Mouse (Mus musculus): Measurements from ENCODE around the gene Cachd1. TPM values are rescaled to one million over a fixed set of nuclear protein-coding genes. Genes with fewer than 3 reads are reported as not detected.

Cachd1 gene
- polyA plus RNA-seq, 1 experiment from 2014 or later = 32.6 TPM

- no peaks in the 10 kb centered on the region for H3K4me1 ChIP-seq
- WGBS = 95% methylated on average over 16 of the region's 16 CpGs
- H3K27ac ChIP-seq = no peak overlapping the region
- no peaks in the 10 kb centered on the region for H3K9me3 ChIP-seq
- no peaks in the 10 kb centered on the region for H3K27me3 ChIP-seq
- H3K36me3 ChIP-seq = peaks cover 72% of the 10 kb centered on the region
- no peak overlapping the region for H3K4me3 ChIP-seq
- no peak overlapping the region for H3K9ac ChIP-seq
- no peak for ATAC-seq (ENCODE audit: low FRiP score, low read depth)
- H3K4me2 ChIP-seq (replicated peaks) = no peak overlapping the region
Observed at GRCm38 (mm10) chr4:101002961-101003360, 226.5 kb downstream of the Cachd1 start.

GRCm38 (mm10) chr4:101008362-101008769 is 231.9 kb downstream of the Cachd1 start:
- peaks cover 6% of the 10 kb centered on the region; the same call in 1 of the 2 replicates for H3K9me3 ChIP-seq
- no peak for ATAC-seq (ENCODE audit: low FRiP score, low read depth)

GRCm38 (mm10) chr4:101009092-101009491 is 232.6 kb downstream of the Cachd1 start:
- no peak overlapping the region for H3K9ac ChIP-seq
- no peak for ATAC-seq (ENCODE audit: low FRiP score, low read depth)
- H3K4me2 ChIP-seq (replicated peaks) = no peak overlapping the region
- no peak overlapping the region for H3K4me3 ChIP-seq
- no peaks in the 10 kb centered on the region for H3K27me3 ChIP-seq
- H3K9me3 ChIP-seq = peaks cover 6% of the 10 kb centered on the region; the same call in 1 of the 2 replicates
- H3K27ac ChIP-seq = no peak overlapping the region
- no peaks in the 10 kb centered on the region for H3K4me1 ChIP-seq
- peaks cover 30% of the 10 kb centered on the region for H3K36me3 ChIP-seq
- 83% methylated on average over 4 of the region's 4 CpGs for WGBS

More at GRCm38 (mm10) chr4:101008362-101008769, 231.9 kb downstream of the Cachd1 start:
- Histone ChIP-seq H3K4me3 (no peak overlapping the region), H3K27me3 (no peaks in the 10 kb centered on the region), H3K9ac (no peak overlapping the region), H3K4me1 (no peaks in the 10 kb centered on the region), H3K4me2 (replicated peaks) (no peak overlapping the region), H3K36me3 (peaks cover 38% of the 10 kb centered on the region), H3K27ac (no peak overlapping the region)
- 75% methylated on average over 5 of the region's 5 CpGs for WGBS

- Histone ChIP-seq H3K4me1 (0 out of 2 replicates have a peak, but pooled peaks cover 3% of the 10 kb centered on the region), H3K27ac (no peak overlapping the region), H3K36me3 (no peaks in the 10 kb centered on the region), H3K4me3 (no peak overlapping the region), H3K4me2 (replicated peaks) (no peak overlapping the region), H3K27me3 (no peaks in the 10 kb centered on the region), H3K9ac (no peak overlapping the region), H3K9me3 (peaks cover 8% of the 10 kb centered on the region)
- no peak for ATAC-seq (ENCODE audit: low FRiP score, low read depth)
- 90% methylated on average over 4 of the region's 4 CpGs for WGBS
Observed at GRCm38 (mm10) chr4:101017806-101018205, 241.3 kb downstream of the Cachd1 start.

GRCm38 (mm10) chr4:101020596-101020995 is 244.1 kb downstream of the Cachd1 start, which contains the start of gene Gm10577:
Gm10577 (minus strand) TSS chr4:101020696.
- 82% methylated on average over 4 of the region's 4 CpGs for WGBS
- Histone ChIP-seq H3K9me3 (peaks cover 13% of the 10 kb centered on the region), H3K27ac (no peak within 1 kb of the TSS), H3K4me3 (no peak within 1 kb of the TSS), H3K9ac (no peak within 1 kb of the TSS), H3K4me1 (0 out of 2 replicates have a peak, but pooled peaks cover 3% of the 10 kb centered on the region), H3K27me3 (no peaks in the 10 kb centered on the region), H3K4me2 (replicated peaks) (no peak within 1 kb of the TSS), H3K36me3 (no peaks in the 10 kb centered on the region)
- no peak for ATAC-seq (ENCODE audit: low FRiP score, low read depth)

GRCm38 (mm10) chr4:101026566-101026965 is 250.1 kb downstream of the Cachd1 start:
- no peak for ATAC-seq (ENCODE audit: low FRiP score, low read depth)
- Histone ChIP-seq H3K9ac (no peak overlapping the region), H3K4me3 (no peak overlapping the region), H3K27ac (no peak overlapping the region), H3K27me3 (no peaks in the 10 kb centered on the region), H3K9me3 (peaks cover 13% of the 10 kb centered on the region), H3K36me3 (no peaks in the 10 kb centered on the region), H3K4me2 (replicated peaks) (no peak overlapping the region), H3K4me1 (no peaks in the 10 kb centered on the region)
- 82% methylated on average over 5 of the region's 5 CpGs for WGBS

GRCm38 (mm10) chr4:101026995-101027394 is 250.5 kb downstream of the Cachd1 start:
- no peaks in the 10 kb centered on the region for H3K36me3 ChIP-seq
- H3K9ac ChIP-seq = no peak overlapping the region
- ATAC-seq (ENCODE audit: low FRiP score, low read depth) = no peak
- peaks cover 13% of the 10 kb centered on the region for H3K9me3 ChIP-seq
- H3K27ac ChIP-seq = no peak overlapping the region
- H3K4me3 ChIP-seq = no peak overlapping the region
- no peak overlapping the region for H3K4me2 ChIP-seq (replicated peaks)
- 78% methylated on average over 2 of the region's 2 CpGs for WGBS
- H3K27me3 ChIP-seq = no peaks in the 10 kb centered on the region
- H3K4me1 ChIP-seq = no peaks in the 10 kb centered on the region

- WGBS = 85% methylated on average over 9 of the region's 9 CpGs
- Histone ChIP-seq H3K4me2 (replicated peaks) (no peak overlapping the region), H3K4me1 (no peaks in the 10 kb centered on the region), H3K27me3 (no peaks in the 10 kb centered on the region), H3K9me3 (peaks cover 6% of the 10 kb centered on the region), H3K36me3 (no peaks in the 10 kb centered on the region), H3K9ac (no peak overlapping the region), H3K4me3 (no peak overlapping the region), H3K27ac (no peak overlapping the region)
- ATAC-seq (ENCODE audit: low FRiP score, low read depth) = no peak
Observed at GRCm38 (mm10) chr4:101027852-101028411, 251.5 kb downstream of the Cachd1 start.

- no peaks in the 10 kb centered on the region for H3K9me3 ChIP-seq
- H3K4me3 ChIP-seq = no peak overlapping the region
- peaks cover 2% of the 10 kb centered on the region; the same call in 1 of the 2 replicates for H3K4me1 ChIP-seq
- no peak for ATAC-seq (ENCODE audit: low FRiP score, low read depth)
- H3K4me2 ChIP-seq (replicated peaks) = no peak overlapping the region
- no peaks in the 10 kb centered on the region for H3K36me3 ChIP-seq
- 74% methylated on average over 3 of the region's 3 CpGs for WGBS
- H3K9ac ChIP-seq = no peak overlapping the region
- H3K27ac ChIP-seq = no peak overlapping the region
- no peaks in the 10 kb centered on the region for H3K27me3 ChIP-seq
Observed at GRCm38 (mm10) chr4:101033047-101033446, 256.6 kb downstream of the Cachd1 start.

GRCm38 (mm10) chr4:101035131-101035530 is 258.7 kb downstream of the Cachd1 start:
- Histone ChIP-seq H3K4me3 (no peak overlapping the region), H3K36me3 (no peaks in the 10 kb centered on the region), H3K27me3 (no peaks in the 10 kb centered on the region), H3K27ac (no peak overlapping the region), H3K4me1 (peaks cover 2% of the 10 kb centered on the region; the same call in 1 of the 2 replicates), H3K9ac (no peak overlapping the region), H3K9me3 (no peaks in the 10 kb centered on the region), H3K4me2 (replicated peaks) (no peak overlapping the region)
- WGBS = 74% methylated on average over 5 of the region's 5 CpGs
- ATAC-seq (ENCODE audit: low FRiP score, low read depth) = no peak

- no peaks in the 10 kb centered on the region for H3K36me3 ChIP-seq
- WGBS = 68% methylated on average over 7 of the region's 7 CpGs
- H3K4me3 ChIP-seq = no peak overlapping the region
- H3K9ac ChIP-seq = no peak overlapping the region
- H3K27ac ChIP-seq = no peak overlapping the region
- no peak for ATAC-seq (ENCODE audit: low FRiP score, low read depth)
- H3K4me1 ChIP-seq = peaks cover 2% of the 10 kb centered on the region; the same call in 1 of the 2 replicates
- H3K9me3 ChIP-seq = no peaks in the 10 kb centered on the region
- H3K27me3 ChIP-seq = no peaks in the 10 kb centered on the region
- H3K4me2 ChIP-seq (replicated peaks) = no peak overlapping the region
Observed at GRCm38 (mm10) chr4:101037156-101037555, 260.7 kb downstream of the Cachd1 start.

- H3K9ac ChIP-seq = no peak overlapping the region
- no peaks in the 10 kb centered on the region for H3K36me3 ChIP-seq
- no peaks in the 10 kb centered on the region for H3K9me3 ChIP-seq
- 85% methylated on average over 2 of the region's 2 CpGs for WGBS
- H3K4me3 ChIP-seq = no peak overlapping the region
- H3K4me2 ChIP-seq (replicated peaks) = no peak overlapping the region
- ATAC-seq (ENCODE audit: low FRiP score, low read depth) = peak; percentile 66; the same call in 1 of the 2 replicates
- H3K27me3 ChIP-seq = no peaks in the 10 kb centered on the region
- peaks cover 8% of the 10 kb centered on the region; the same call in 1 of the 2 replicates for H3K4me1 ChIP-seq
- no peak overlapping the region for H3K27ac ChIP-seq
Observed at GRCm38 (mm10) chr4:101043691-101044090, 267.2 kb downstream of the Cachd1 start.

- Histone ChIP-seq H3K9me3 (no peaks in the 10 kb centered on the region), H3K4me1 (peaks cover 8% of the 10 kb centered on the region; the same call in 1 of the 2 replicates), H3K4me2 (replicated peaks) (no peak overlapping the region), H3K9ac (no peak overlapping the region), H3K27ac (no peak overlapping the region), H3K27me3 (no peaks in the 10 kb centered on the region), H3K36me3 (no peaks in the 10 kb centered on the region), H3K4me3 (no peak overlapping the region)
- no peak for ATAC-seq (ENCODE audit: low FRiP score, low read depth)
Observed at GRCm38 (mm10) chr4:101044149-101044548, 267.7 kb downstream of the Cachd1 start.

All from limb, embryonic 13.5 days (tissue).